Mouse (Mus musculus): ENCODE data around the gene C730034F03Rik. TPM values are rescaled to one million over a fixed set of nuclear protein-coding genes. Genes with fewer than 3 reads are reported as not detected.
A peak's percentile ranks its signal among the peaks of the same experiment; 100 is the strongest.
"Not testable (repeated sequence)": the region's sequence is repeated elsewhere in the genome, so short reads cannot be mapped to it uniquely, and the experiment has no call there.

Gene C730034F03Rik
- total RNA-seq (2021) = 1 to 10 TPM; 1.1 to 1.8 TPM

- DNase-seq = peak; percentile 94
These were observed at the start of gene C730034F03Rik, which contains the start of the genes Gm44502 and Chkb for GRCm38 (mm10) chr15:89429352-89430221. Gene C730034F03Rik, plus strand, starts transcription at chr15:89429589. Gene Gm44502, minus strand, starts transcription at chr15:89429696. Gene Chkb, minus strand, starts transcription at chr15:89429908.

DNA sequence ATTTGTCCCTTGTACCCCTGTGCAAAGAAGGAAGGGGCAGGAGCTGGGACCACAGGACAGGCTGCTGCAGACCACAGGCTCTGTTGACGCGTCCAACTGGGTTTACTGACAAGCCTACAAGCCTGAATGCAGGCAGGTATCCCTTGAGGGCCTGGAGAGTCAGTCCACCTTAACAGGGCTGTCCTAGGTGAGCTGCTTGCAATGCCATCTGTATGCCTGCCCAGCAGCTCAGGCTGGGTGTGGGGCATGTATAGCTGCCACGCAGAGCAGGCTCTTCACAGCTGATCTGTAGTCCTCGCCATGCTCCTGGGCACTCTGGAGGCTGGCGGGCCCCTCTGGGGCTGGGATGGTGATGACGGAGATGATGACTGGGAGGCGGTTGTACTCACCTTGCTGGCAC, 44.8 kb upstream of the C730034F03Rik start, which contains the start of gene Klhdc7b:
TSS of gene Klhdc7b (plus strand) at position 301 of the 400 bp plus-strand sequence.
- DNase-seq = no peak

DNA sequence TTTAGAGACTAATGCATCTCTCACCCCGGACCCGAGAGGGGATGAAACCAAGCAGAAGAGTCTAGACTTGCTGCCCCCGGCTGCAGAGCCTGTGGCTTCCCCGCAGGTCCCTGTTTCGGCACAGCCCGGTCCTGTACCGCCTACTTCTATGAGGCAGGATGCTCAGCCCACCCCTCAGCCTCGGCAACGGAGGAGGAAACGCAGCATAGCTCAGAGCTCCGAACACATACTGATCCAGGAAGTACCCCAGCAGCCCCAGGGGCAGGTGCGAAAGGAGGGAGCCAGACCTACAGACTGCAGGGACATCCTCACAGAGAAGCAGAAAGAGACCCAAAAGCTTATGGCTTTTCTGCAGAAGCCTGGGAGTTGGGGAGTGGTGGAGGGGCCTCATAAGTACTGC, 42.3 kb upstream of the C730034F03Rik start:
- no peak for DNase-seq

GRCm38 (mm10) chr15:89390081-89390480, 39.3 kb upstream of the C730034F03Rik start:
- DNase-seq = no peak

- no peak for DNase-seq
These were observed 32.5 kb upstream of the C730034F03Rik start for GRCm38 (mm10) chr15:89396883-89397282.

DNA sequence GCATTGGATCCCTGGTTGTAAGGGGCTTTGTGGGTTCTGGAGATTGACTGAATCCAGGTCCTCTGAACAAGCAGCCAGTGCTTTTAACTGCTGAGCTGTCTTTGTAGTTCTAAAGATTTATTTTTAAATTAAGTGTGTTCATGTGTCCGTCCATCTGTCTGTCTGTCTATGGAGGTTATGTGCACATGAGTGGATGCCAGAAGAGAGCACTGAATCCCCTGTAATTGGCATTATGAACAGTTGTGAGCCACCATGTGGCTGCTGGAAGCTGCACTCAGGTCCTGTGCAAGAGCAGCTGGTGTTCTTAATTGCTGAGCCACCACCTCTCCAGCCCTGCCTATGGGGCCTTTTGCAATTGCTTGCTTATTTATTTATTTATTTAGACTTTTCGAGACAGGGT, 31.2 kb upstream of the C730034F03Rik start:
- no peak for DNase-seq

DNA sequence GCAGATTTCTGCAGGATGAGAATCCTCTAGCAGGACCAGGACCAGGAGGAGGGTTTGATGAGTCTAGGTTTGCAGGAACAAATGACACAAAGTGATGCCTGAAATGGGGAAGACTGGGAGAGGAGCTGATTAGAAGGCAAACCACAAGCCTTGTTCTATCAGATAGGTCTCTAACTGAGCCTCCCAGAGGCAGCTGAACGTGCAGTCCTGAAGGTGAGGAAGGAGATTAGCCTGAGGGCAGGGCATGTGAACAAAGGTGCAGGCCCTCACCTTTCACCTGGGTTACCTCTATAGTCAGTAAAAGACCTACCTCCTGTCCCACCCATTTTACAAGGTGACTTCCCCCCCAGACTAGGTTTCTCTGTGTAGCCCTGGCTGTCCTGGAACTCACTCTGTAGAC, 29.7 kb upstream of the C730034F03Rik start:
- DNase-seq = no peak

DNA sequence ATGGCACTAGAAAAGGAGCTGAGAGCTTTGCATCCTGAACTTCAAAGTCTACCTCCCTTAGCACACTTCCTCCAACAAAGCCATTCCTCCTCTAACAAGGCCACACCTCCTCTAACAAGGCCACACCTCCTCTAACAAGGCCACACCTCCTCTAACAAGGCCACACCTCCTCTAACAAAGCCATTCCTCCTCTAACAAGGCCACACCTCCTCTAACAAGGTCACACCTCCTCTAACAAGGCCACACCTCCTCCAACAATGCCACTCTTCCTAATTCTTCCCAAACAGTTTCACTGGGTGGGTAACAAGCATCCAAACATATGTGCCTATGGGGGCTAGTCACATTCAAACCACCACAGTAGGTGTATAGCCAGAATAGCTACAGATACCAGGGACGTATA, 26.9 kb upstream of the C730034F03Rik start:
- DNase-seq = no peak

GRCm38 (mm10) chr15:89404831-89405623, 24.4 kb upstream of the C730034F03Rik start:
- no peak for DNase-seq

- DNase-seq = no peak
These were observed 22.7 kb upstream of the C730034F03Rik start for GRCm38 (mm10) chr15:89406691-89407090.

DNA sequence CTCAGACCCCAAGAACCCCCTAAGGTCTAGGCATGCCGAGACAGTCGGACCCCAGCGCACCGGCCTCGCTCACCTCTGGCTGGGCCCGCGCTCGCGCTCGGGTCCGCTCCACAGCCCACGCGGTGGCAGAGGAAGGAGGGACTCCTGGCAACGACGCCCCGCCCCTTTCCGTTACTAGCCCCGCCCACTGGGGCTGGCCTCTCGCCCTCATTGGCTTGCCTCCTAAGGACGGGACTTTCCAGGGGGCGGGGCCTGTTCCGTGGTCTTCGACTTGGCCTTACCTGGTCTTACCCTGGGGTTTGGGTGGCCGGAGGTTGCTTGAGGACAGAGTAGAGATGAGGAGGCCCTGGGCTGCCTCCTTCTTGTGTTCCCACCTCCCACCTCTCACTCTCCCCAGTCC, 19.3 kb upstream of the C730034F03Rik start, which contains the start of gene Syce3:
TSS of gene Syce3 (minus strand) at position 386 of the 400 bp plus-strand sequence.
- DNase-seq = no peak

- DNase-seq = peak; percentile 64
These were observed 14.1 kb upstream of the C730034F03Rik start for GRCm38 (mm10) chr15:89415282-89415681.

DNA sequence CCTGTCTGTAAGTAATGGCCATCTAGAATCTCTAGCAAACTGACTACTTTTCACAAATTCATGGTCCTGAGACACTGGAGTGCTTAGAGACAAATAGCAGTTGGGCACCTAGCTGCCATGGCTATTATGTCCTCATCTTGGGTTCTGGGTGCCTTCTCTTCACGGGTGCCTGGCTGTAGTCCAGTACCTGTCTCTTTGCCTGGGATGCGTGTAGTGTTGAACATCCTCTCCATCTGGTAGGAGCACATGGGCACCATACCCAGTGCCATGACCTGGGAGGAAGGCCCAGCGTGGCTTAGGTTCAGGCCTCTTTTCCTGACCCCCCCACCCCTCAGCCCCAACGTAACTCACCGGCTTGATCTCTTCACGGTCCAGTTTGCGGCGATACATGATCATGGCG, 7.5 kb upstream of the C730034F03Rik start:
- DNase-seq = no peak

DNA sequence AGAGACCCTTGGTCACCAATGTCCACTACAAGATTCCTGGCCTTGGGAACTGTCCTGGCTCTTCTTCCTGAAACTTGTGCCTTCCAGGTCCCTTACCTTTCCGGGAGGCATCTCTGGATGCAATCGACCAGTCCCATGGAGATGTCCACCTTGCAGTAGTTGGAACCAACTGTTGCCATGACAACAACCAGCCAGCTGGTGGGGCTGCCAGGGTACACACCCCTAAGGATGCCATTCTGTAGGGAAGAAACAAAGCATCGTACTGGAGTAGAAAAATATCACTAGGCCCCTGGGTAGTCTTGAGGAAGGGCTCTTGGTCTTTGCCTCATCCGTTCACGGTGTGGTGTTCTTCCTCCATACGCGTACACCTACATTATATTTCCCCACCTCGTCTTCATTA, 4.8 kb upstream of the C730034F03Rik start:
- DNase-seq = no peak

- peak; percentile 82 for DNase-seq
These were observed 3.7 kb upstream of the C730034F03Rik start, which contains the start of gene Cpt1b for GRCm38 (mm10) chr15:89425711-89426121. Gene Cpt1b, minus strand, starts transcription at chr15:89425863.

- DNase-seq = peak; percentile 71
These were observed 2.7 kb upstream of the C730034F03Rik start for GRCm38 (mm10) chr15:89426716-89427115.

- DNase-seq = no peak
These were observed 1.1 kb upstream of the C730034F03Rik start for GRCm38 (mm10) chr15:89428136-89428790.

DNA sequence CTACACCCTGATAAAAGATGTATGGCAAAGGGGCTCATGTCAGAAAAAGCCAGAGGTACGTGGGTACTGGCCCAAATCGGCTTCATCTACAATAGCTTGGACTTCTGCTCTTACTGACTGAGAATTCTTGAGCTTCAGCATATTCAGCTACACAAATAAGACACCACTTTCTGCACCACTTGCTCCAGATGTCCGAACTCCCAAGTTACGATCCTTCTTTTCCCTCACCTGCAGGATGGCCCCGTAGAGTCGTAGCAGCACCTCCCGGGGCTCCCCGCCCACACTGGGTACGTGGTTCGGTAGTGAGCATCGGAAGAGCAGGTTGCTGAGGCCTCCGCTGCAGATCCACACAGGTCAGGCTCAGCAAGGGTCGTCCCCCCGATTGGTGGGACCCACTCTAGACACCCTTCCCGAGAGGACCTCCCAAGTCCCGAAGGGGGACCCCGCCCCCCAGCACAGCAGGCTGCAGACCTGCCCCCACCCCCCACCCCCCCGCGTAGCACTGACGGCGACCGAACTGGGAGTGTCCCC, 503 bp upstream of the C730034F03Rik start:
- no peak for DNase-seq

- DNase-seq = no peak
These were observed 952 bp downstream of the C730034F03Rik start for GRCm38 (mm10) chr15:89430341-89430740.

- DNase-seq = not testable (repeated sequence)
These were observed 1.4 kb downstream of the C730034F03Rik start for GRCm38 (mm10) chr15:89430771-89431170.

DNA sequence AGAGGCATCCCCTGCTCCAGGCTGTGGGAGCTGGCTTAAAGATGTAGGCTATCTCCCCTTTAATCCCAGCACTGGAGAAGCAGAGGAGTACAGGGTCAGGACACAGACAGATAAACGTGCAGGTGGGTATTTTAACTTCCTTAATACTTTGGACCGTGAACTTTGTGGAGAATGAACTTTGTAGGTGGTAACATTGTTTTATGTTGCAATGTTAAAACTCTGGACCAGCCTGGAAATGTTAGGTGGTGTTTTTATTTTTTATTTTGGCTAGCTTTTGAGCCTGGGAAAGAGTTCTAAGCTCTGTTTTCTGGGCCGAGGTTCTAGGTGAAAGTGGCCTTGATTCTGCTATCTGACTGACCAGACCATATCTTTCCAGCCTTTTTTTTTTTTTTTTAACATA, 1.9 kb downstream of the C730034F03Rik start:
- no peak for DNase-seq

DNA sequence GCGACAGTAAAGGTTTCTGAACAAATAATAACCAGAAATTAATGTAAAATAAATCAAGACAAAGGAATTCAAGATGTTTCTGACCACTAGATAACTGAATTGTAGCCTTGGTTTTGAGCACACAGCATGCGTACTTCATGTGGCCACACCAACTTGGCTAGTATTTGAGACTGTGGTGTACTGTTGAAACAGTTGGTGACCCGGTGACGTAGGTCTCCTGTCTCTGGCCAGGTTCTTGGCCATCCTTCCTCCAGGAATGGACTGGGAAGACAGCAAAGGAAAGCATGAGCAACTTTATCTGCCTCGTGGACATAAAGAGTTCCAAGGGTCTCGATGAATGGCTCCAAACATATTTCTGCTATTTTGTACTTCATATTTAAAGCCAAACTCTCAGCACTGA, 2.4 kb downstream of the C730034F03Rik start:
- DNase-seq = no peak

Measured in heart, postnatal 4 days (tissue).